Mouse (Mus musculus): ENCODE data around the gene Zfp46.
A peak's percentile ranks its signal among the peaks of the same experiment; 100 is the strongest.

Gene Zfp46

GRCm38 (mm10) chr4:136284455-136284854 lies at the start of gene Zfp46:
Gene Zfp46 (plus strand): TSS chr4:136284683.
- no peak for DNase-seq (ENCODE audit: low read depth, low spot score)

- no peak for DNase-seq (ENCODE audit: low read depth, low spot score)
Observed at GRCm38 (mm10) chr4:136238669-136239068, 45.8 kb upstream of the Zfp46 start.

GRCm38 (mm10) chr4:136239111-136239510 lies 45.4 kb upstream of the Zfp46 start:
- no peak for DNase-seq (ENCODE audit: low read depth, low spot score)

- DNase-seq (ENCODE audit: low read depth, low spot score), result peak; percentile 61
Observed at GRCm38 (mm10) chr4:136239622-136240021, 44.9 kb upstream of the Zfp46 start.

GRCm38 (mm10) chr4:136240123-136240522 lies 44.4 kb upstream of the Zfp46 start:
- no peak for DNase-seq (ENCODE audit: low read depth, low spot score)

GRCm38 (mm10) chr4:136240955-136241354 lies 43.5 kb upstream of the Zfp46 start:
- DNase-seq (ENCODE audit: low read depth, low spot score), result no peak

- no peak for DNase-seq (ENCODE audit: low read depth, low spot score)
Observed at GRCm38 (mm10) chr4:136242065-136242703, 42.3 kb upstream of the Zfp46 start.

- no peak for DNase-seq (ENCODE audit: low read depth, low spot score)
Observed at GRCm38 (mm10) chr4:136242728-136243127, 41.8 kb upstream of the Zfp46 start.

GRCm38 (mm10) chr4:136244208-136244607 lies 40.3 kb upstream of the Zfp46 start:
- DNase-seq (ENCODE audit: low read depth, low spot score), result no peak

GRCm38 (mm10) chr4:136245681-136246080 lies 38.8 kb upstream of the Zfp46 start:
- DNase-seq (ENCODE audit: low read depth, low spot score), result no peak

GRCm38 (mm10) chr4:136246568-136246969 lies 37.9 kb upstream of the Zfp46 start:
- DNase-seq (ENCODE audit: low read depth, low spot score), result no peak

GRCm38 (mm10) chr4:136247386-136247728 lies 37.1 kb upstream of the Zfp46 start:
- no peak for DNase-seq (ENCODE audit: low read depth, low spot score)

GRCm38 (mm10) chr4:136247729-136248463 lies 36.6 kb upstream of the Zfp46 start, which contains the start of gene Tcea3:
Gene Tcea3 (plus strand): TSS chr4:136247729.
- DNase-seq (ENCODE audit: low read depth, low spot score), result no peak

- no peak for DNase-seq (ENCODE audit: low read depth, low spot score)
Observed at GRCm38 (mm10) chr4:136248464-136249331, 35.8 kb upstream of the Zfp46 start.

- no peak for DNase-seq (ENCODE audit: low read depth, low spot score)
Observed at GRCm38 (mm10) chr4:136249332-136249647, 35.2 kb upstream of the Zfp46 start.

- DNase-seq (ENCODE audit: low read depth, low spot score), result no peak
Observed at GRCm38 (mm10) chr4:136249780-136250179, 34.7 kb upstream of the Zfp46 start.

GRCm38 (mm10) chr4:136255919-136256318 lies 28.6 kb upstream of the Zfp46 start:
- DNase-seq (ENCODE audit: low read depth, low spot score), result no peak

- DNase-seq (ENCODE audit: low read depth, low spot score), result no peak
Observed at GRCm38 (mm10) chr4:136256696-136257095, 27.8 kb upstream of the Zfp46 start.

GRCm38 (mm10) chr4:136259916-136260315 lies 24.6 kb upstream of the Zfp46 start:
- DNase-seq (ENCODE audit: low read depth, low spot score), result no peak

- peak; percentile 72 for DNase-seq (ENCODE audit: low read depth, low spot score)
Observed at GRCm38 (mm10) chr4:136260491-136261180, 23.8 kb upstream of the Zfp46 start.

- no peak for DNase-seq (ENCODE audit: low read depth, low spot score)
Observed at GRCm38 (mm10) chr4:136261912-136262311, 22.6 kb upstream of the Zfp46 start.

- no peak for DNase-seq (ENCODE audit: low read depth, low spot score)
Observed at GRCm38 (mm10) chr4:136263555-136263954, 20.9 kb upstream of the Zfp46 start.
